Mouse (Mus musculus) neural tube, embryonic 15.5 days (tissue): ENCODE measurements around the gene 5730409E04Rik. TPM values are rescaled to one million over a fixed set of nuclear protein-coding genes. Genes with fewer than 3 reads are reported as not detected.

Source experiments
- microRNA-seq: library from miRNA; unstranded; fragments of <30 nt; microRNA quantifications from one replicate; pipeline ENCODE4, GENCODE M21; 2017
- polyA plus RNA-seq: library from polyadenylated mRNA; unstranded; fragments of >200 nt; fragmentation: Nextera tagmentation; extraction: Ambion mirVana; gene quantifications from 2 replicates; pipeline ENCODE4 v1.2.1, GENCODE M21; 2015

5730409E04Rik gene
- polyA plus RNA-seq, 1 experiment from 2014 or later: 19.1 TPM

Small RNA genes within 50 kb of the gene (microRNA-seq; reads per million reads assigned to microRNA genes)
- not detected for gene Mir7119

Other genes starting within 250 kb of the 5730409E04Rik start
- 15.1 and 17.1 TPM in 2 replicates for gene Ago3, start 180.3 kb upstream of the 5730409E04Rik start, polyA plus RNA-seq
- gene Ago1, start 141.2 kb upstream of the 5730409E04Rik start, polyA plus RNA-seq: 7.5 and 7.9 TPM in 2 replicates
- 5.8 and 7.1 TPM in 2 replicates for gene Ago4, start 76.3 kb upstream of the 5730409E04Rik start, polyA plus RNA-seq
- 3.8 and 13.3 TPM in 2 replicates for gene Clspn, start 52.9 kb upstream of the 5730409E04Rik start, polyA plus RNA-seq
- 419 and 433 TPM in 2 replicates for gene Psmb2, start 67.8 kb downstream of the 5730409E04Rik start, polyA plus RNA-seq
- gene Tfap2e, start 126.4 kb downstream of the 5730409E04Rik start, polyA plus RNA-seq: 0.06 TPM in 1 of 2 replicates, not detected in the other
- gene Ncdn, start 143.6 kb downstream of the 5730409E04Rik start, polyA plus RNA-seq: 146 and 156 TPM in 2 replicates
- gene AU040320, start 143.7 kb downstream of the 5730409E04Rik start, polyA plus RNA-seq: 33.5 and 41.7 TPM in 2 replicates